Mouse (Mus musculus) stomach, postnatal 0 days (tissue): ENCODE measurements around the gene Zfp775. TPM values are rescaled to one million over a fixed set of nuclear protein-coding genes. Genes with fewer than 3 reads are reported as not detected.
A peak's percentile ranks its signal among the peaks of the same experiment; 100 is the strongest.
"Not testable (repeated sequence)": the region's sequence is repeated elsewhere in the genome, so short reads cannot be mapped to it uniquely, and the experiment has no call there.

Experiments used
- ATAC-seq: fragments of 200-750 bp; cut with Nextera tagmentation; 2 replicates; pipeline ENCODE4 v1.8.0; 2017; ENCODE audit not compliant: low FRiP score, low TSS enrichment
- DNase-seq: peaks from one replicate; pipeline ENCODE4 v3.0.0-alpha.2; 2016; ENCODE audit warnings: low spot score
- H3K27ac ChIP-seq: fragments of 300-500 bp; sonication (generic); replicated peaks from 2 replicates; pipeline ENCODE4 v1.5.1; 2014; ENCODE audit warnings: mild to moderate bottlenecking, control low read depth
- H3K27me3 ChIP-seq: fragments of 300-500 bp; sonication (generic); 2 replicates; pipeline ENCODE4 v1.6.1; 2014; ENCODE audit warnings: low read length; ENCODE audit not compliant: control insufficient read depth, insufficient read depth
- H3K36me3 ChIP-seq: fragments of 300-500 bp; sonication (generic); 2 replicates; pipeline ENCODE4 v1.6.1; 2014; ENCODE audit warnings: low read length, mixed read lengths; ENCODE audit not compliant: control insufficient read depth, insufficient read depth
- H3K4me1 ChIP-seq: fragments of 300-500 bp; sonication (generic); replicated peaks from 2 replicates; pipeline ENCODE4 v1.6.1; 2014; ENCODE audit warnings: antibody characterized with exemption; ENCODE audit not compliant: control insufficient read depth, insufficient read depth
- H3K4me2 ChIP-seq: fragments of 300-500 bp; sonication (generic); replicated peaks from 2 replicates; pipeline ENCODE4 v1.6.1; 2014; ENCODE audit warnings: low read depth, mild to moderate bottlenecking, control low read depth, moderate library complexity
- H3K4me3 ChIP-seq: fragments of 300-500 bp; sonication (generic); 2 replicates; pipeline ENCODE4 v1.5.1; 2014; ENCODE audit warnings: low read depth, low read length, control low read depth
- H3K9ac ChIP-seq: fragments of 300-500 bp; sonication (generic); 2 replicates; pipeline ENCODE4 v1.6.1; 2014; ENCODE audit warnings: mild to moderate bottlenecking, low read length, control low read depth, mixed read lengths
- H3K9me3 ChIP-seq: fragments of 300-500 bp; sonication (generic); 2 replicates; pipeline ENCODE4 v1.6.1; 2016; ENCODE audit warnings: low read length; ENCODE audit not compliant: control insufficient read depth
- CTCF ChIP-seq: IDR thresholded peaks from 2 replicates; pipeline ENCODE4 v1.5.1; 2016; ENCODE audit warnings: antibody characterized with exemption, low read depth, mild to moderate bottlenecking, moderate library complexity
- EP300 ChIP-seq: optimal IDR thresholded peaks from 2 replicates; pipeline ENCODE3; 2016; ENCODE audit warnings: antibody characterized with exemption
- WGBS: fragments of 180-500 bp; shearing (Covaris S2); extraction: QIAGEN DNeasy Blood & Tissue Kit; methylation state at CpG from one replicate; pipeline ENCODE4 v1.1.7; 2014; 5-methylcytosine and 5-hydroxymethylcytosine counted together
- polyA plus RNA-seq: library from polyadenylated mRNA; unstranded; fragments of >200 nt; fragmentation: Nextera tagmentation; extraction: Ambion mirVana; gene quantifications from 2 replicates; pipeline ENCODE4 v1.2.1, GENCODE M21; 2015

The Zfp775 gene
- polyA plus RNA-seq, 1 experiment from 2014 or later = 2.2 TPM

DNA sequence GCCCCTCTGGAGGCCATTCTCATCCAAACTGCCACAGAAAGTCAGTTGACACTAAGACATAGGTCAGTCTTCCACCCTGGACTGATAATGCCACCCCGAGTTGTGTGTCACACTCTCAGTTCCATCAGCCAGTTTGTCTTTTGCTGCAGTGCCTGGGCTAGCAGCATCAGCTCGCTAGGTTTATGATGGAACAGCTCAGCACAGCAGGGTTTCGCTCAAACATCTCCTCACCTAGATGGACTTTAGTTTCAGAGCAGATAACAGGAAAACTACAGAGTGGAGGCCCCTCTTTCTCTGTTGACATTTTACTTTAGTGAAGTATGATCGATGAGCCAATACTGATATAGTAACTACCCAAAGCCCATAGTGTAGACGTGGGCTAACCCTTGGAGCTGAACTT lies 12.9 kb downstream of the Zfp775 start:
- H3K9ac ChIP-seq = no peak overlapping the region
- no peaks in the 10 kb centered on the region for H3K9me3 ChIP-seq
- no peak for ATAC-seq
- no peak overlapping the region for H3K4me3 ChIP-seq
- H3K36me3 ChIP-seq = peaks cover 8% of the 10 kb centered on the region
- no peaks in the 10 kb centered on the region for H3K4me1 ChIP-seq
- no peak overlapping the region for H3K4me2 ChIP-seq
- WGBS = 92% methylated on average over 5 of the region's 5 CpGs
- H3K27me3 ChIP-seq = no peaks in the 10 kb centered on the region
- no peak for DNase-seq
- no peak overlapping the region for H3K27ac ChIP-seq
- TF ChIP-seq CTCF = no peak
- TF ChIP-seq EP300 = no peak

DNA sequence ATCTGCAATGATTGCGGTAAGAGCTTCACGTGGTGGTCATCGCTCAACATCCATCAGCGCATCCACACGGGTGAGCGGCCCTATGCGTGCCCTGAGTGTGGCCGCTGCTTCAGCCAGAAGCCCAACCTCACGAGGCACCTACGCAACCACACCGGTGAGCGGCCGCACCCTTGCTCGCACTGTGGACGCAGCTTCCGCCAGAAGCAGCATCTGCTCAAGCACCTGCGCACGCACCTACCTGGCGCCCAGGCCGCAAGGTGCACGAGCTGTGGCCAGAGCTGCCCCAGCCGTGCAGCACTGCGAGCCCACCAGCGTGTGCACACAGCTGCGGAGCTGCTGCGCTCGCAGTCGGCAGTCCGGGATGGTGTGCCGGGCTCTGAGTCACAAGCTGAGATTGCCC lies 18.2 kb downstream of the Zfp775 start:
- Histone ChIP-seq H3K9ac (no peak overlapping the region), H3K4me1 (no peaks in the 10 kb centered on the region), H3K9me3 (no peaks in the 10 kb centered on the region), H3K27me3 (no peaks in the 10 kb centered on the region), H3K36me3 (peaks cover 17% of the 10 kb centered on the region), H3K4me3 (no peak overlapping the region), H3K27ac (no peak overlapping the region), H3K4me2 (no peak overlapping the region)
- DNase-seq = no peak
- WGBS = 95% methylated on average over 30 of the region's 30 CpGs
- ATAC-seq = no peak
- no peak for TF ChIP-seq CTCF
- TF ChIP-seq EP300 = no peak

DNA sequence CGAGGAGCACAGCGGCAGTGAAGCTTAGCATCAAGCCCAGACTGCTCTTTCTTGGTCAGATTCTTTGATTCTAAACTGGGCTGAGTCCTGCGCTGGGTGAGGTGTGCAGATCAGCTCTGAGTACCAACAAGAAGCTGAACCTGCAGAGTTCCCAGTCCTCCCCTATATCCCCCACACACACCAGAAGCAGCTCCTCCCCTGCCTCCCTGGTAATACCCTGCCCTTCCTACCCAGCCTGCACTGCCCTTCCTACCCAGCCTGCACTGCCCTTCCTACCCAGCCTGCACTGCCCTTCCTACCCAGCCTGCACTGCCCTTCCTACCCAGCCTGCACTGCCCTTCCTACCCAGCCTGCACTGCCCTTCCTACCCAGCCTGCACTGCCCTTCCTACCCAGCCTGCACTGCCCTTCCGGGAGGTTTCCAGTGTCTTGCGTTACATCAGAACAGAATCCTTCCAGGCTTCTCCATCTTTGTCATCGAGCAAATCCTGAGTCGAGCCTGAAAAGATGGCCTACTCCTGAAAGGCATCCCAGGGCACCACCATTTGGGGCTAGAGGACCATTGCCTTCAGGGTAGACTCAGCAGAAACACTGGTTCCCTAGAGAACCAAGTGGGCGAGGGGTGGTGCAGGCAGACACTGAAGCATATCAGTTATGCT lies 20.5 kb downstream of the Zfp775 start:
- WGBS = 88% methylated on average over 8 of the region's 8 CpGs
- H3K9ac ChIP-seq, H3K4me3 ChIP-seq, H3K9me3 ChIP-seq, H3K4me1 ChIP-seq, H3K27ac ChIP-seq, H3K4me2 ChIP-seq, H3K27me3 ChIP-seq, ATAC-seq, DNase-seq: not testable (repeated sequence)
- H3K36me3 ChIP-seq = peaks cover 17% of the 10 kb centered on the region

DNA sequence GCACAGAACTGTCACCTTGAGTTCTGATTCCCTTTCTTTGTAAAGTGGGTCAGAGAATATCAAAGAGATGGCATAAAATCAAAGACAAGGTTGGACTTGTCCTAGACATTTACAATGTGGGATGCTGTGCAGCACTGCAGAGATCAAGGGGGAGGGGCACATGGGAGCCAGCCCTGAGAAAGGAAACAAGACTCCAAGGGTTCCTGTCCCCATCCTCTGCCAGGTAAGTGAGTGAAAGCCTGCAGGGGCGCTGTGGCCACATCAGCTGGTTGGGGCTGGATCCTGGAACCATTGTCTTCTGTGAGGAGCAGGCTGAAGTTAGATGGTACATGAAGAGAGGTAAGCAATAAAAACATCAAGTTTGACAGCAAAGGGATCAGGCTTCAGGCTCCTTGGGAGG lies 21.6 kb downstream of the Zfp775 start:
- ATAC-seq = no peak
- H3K4me2 ChIP-seq = no peak overlapping the region
- no peak overlapping the region for H3K9ac ChIP-seq
- no peak overlapping the region for H3K27ac ChIP-seq
- no peak for DNase-seq
- peaks cover 17% of the 10 kb centered on the region for H3K36me3 ChIP-seq
- WGBS = 57% methylated on average over 1 of the region's 1 CpGs
- H3K4me1 ChIP-seq = 0 out of 2 replicates have a peak, but pooled peaks cover 2% of the 10 kb centered on the region
- TF ChIP-seq CTCF (peak; percentile 16; the same call in 1 of the 2 replicates), EP300 (no peak)
- H3K27me3 ChIP-seq = no peaks in the 10 kb centered on the region
- H3K9me3 ChIP-seq = no peaks in the 10 kb centered on the region
- H3K4me3 ChIP-seq = no peak overlapping the region

DNA sequence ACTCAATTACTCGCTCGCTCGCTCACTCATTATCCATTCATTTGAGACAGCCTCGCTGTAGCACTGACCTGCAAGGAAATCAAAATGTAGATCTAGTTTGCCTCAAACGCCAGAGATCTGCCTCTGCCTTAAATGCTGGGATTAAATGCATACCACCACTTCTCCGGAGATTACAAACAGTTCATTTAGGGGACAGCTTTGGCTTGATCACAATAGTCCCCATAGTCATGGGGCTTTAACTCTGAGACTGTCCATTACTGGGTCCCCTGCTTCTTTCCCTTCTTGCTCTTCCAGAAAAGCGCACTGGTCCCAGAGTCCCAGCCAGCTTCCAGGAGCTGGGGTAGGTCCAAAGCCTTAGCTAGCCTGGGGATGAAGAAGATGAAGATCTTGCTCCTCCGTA lies 24.6 kb downstream of the Zfp775 start, which contains the start of gene AI854703:
AI854703 (plus strand) TSS at position 301 of the 400 bp plus-strand sequence.
- Histone ChIP-seq H3K36me3 (no peaks in the 10 kb centered on the region), H3K9me3 (no peaks in the 10 kb centered on the region), H3K4me3 (peak within 1 kb of the TSS; percentile 47), H3K27ac (no peak within 1 kb of the TSS), H3K27me3 (no peaks in the 10 kb centered on the region), H3K9ac (peak within 1 kb of the TSS; percentile 53), H3K4me1 (peaks cover 8% of the 10 kb centered on the region; the same call in 1 of the 2 replicates), H3K4me2 (peak within 1 kb of the TSS; percentile 80)
- TF ChIP-seq EP300 (no peak), CTCF (no peak)
- WGBS = 41% methylated on average over 8 of the region's 8 CpGs
- DNase-seq (no peak), ATAC-seq (no peak)

DNA sequence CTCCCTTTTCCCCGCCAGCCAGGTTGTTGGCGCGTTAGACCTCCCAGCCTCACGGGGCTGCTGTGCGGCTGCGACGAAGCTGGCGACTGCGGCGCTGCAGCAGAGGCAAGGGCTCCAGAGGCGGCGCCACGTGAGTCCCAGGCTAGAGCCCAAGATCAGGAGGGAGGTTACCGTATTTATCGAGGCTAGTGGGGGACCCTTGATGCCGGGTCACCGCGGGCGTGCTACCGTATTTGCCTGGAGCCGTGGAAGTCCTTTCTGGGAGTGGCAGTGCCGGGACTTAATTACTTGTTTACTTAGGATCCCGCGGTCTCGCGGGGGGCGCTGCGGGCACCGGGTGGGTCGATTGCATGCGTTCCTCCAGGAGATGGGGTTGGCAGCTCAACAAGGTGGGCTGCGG lies 25.1 kb downstream of the Zfp775 start:
- ATAC-seq (peak; percentile 28; the same call in 1 of the 2 replicates), DNase-seq (peak; percentile 47)
- Histone ChIP-seq H3K27me3 (no peaks in the 10 kb centered on the region), H3K4me2 (peak overlapping the region; percentile 80), H3K4me1 (peaks cover 8% of the 10 kb centered on the region; the same call in 1 of the 2 replicates), H3K27ac (no peak overlapping the region), H3K36me3 (no peaks in the 10 kb centered on the region), H3K9ac (peak overlapping the region; percentile 53), H3K4me3 (peak overlapping the region; percentile 47), H3K9me3 (no peaks in the 10 kb centered on the region)
- TF ChIP-seq CTCF (0 out of 2 replicates have a peak, but pooled peaks have one; percentile 34), EP300 (no peak)
- under 1% methylated on average over 32 of the region's 32 CpGs for WGBS
